Mouse (Mus musculus) cortical plate, adult 2 months (tissue): ENCODE data around the gene Slc4a11.

Source experiments
- CTCF ChIP-seq: fragments of 200-500 bp; IDR thresholded peaks from 2 replicates; pipeline ENCODE4 v1.5.1; 2011; ENCODE audit warnings: mild to moderate bottlenecking, control low read depth, low read length; ENCODE audit not compliant: insufficient read depth; ENCODE audit errors: extremely low read depth
- POLR2A ChIP-seq: fragments of 200-500 bp; IDR thresholded peaks from 2 replicates; pipeline ENCODE4 v1.6.1; 2011; ENCODE audit warnings: mild to moderate bottlenecking, low read length, control low read depth; ENCODE audit not compliant: insufficient read depth; ENCODE audit errors: extremely low read depth

GRCm38 (mm10) chr2:130657541-130657940, 39.8 kb downstream of the Slc4a11 start:
- 0 out of 2 replicates have a peak, but pooled peaks have one; percentile 11 for TF ChIP-seq POLR2A
- no peak for TF ChIP-seq CTCF
